Mouse (Mus musculus) erythroblast, embryonic 14.5 days (primary cell): ENCODE data around the gene Pnpla8.

Source experiments
- GATA1 ChIP-seq: IDR thresholded peaks from 2 replicates; pipeline ENCODE4 v1.6.1; 2012; ENCODE audit warnings: low read length, inconsistent platforms, mixed read lengths
- TAL1 ChIP-seq: IDR thresholded peaks from 3 replicates; pipeline ENCODE4 v1.6.1; 2012; ENCODE audit warnings: low read length, inconsistent platforms, mixed read lengths

DNA sequence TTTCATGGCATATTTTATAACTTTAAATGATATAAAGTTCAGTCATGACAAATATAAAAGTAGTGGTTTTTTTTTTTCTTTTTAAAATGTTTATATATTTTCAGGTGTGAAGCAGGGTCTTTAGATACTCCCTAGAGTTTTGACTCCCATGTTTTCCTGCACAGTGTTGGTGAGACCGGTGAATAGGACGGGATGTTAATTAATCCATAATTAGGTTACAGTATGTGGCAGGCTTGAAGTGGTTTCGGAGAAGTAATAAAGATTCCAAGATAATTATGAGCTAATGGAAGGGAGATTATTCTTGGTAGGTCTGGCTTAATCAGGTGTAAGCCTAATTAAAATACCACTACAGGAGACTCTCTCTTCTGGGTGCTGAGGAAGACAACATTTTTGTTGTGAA is 125.0 kb downstream of the Pnpla8 start:
- TF ChIP-seq TAL1 = no peak
- TF ChIP-seq GATA1 = no peak
